Mouse (Mus musculus): ENCODE results near the gene Zbtb8b. TPM values are rescaled to one million over a fixed set of nuclear protein-coding genes. Genes with fewer than 3 reads are reported as not detected.
A peak's percentile ranks its signal among the peaks of the same experiment; 100 is the strongest.
"Not testable (repeated sequence)": the region's sequence is repeated elsewhere in the genome, so short reads cannot be mapped to it uniquely, and the experiment has no call there.

The Zbtb8b gene
- polyA plus RNA-seq, 1 experiment from 2014 or later = 2.4 TPM

DNA sequence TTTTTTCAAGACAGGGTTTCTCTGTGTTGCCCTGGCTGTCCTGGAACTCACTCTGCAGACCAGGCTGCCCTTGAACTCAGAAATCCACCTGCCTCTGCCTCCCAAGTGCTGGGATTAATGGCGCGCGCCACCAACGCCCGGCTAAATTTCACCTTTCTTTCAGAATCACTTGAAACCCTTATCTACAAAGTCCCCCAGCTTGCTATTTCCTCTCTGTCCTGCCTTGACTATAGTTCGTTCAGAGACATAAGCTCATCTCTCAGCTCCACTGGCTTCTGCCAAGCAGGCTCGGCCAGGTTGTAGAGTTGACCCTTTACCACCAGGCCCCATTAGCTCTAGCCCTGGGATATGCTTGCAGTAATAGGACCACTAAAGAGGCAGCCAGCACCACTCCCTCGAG lies 6.7 kb upstream of the Zbtb8b start:
- Histone ChIP-seq H3K4me3 (ENCODE audit: low read depth, low read length) (no peak overlapping the region), H3K36me3 (ENCODE audit: control insufficient read depth, insufficient read depth, low read length) (no peaks in the 10 kb centered on the region), H3K9ac (ENCODE audit: low read depth, low read length) (no peak overlapping the region), H3K27me3 (replicated peaks; ENCODE audit: control insufficient read depth, insufficient read depth, low read length) (peaks cover 7% of the 10 kb centered on the region), H3K4me2 (no peak overlapping the region), H3K27ac (ENCODE audit: low read depth, low read length) (no peak overlapping the region), H3K9me3 (ENCODE audit: control insufficient read depth, low read length) (no peaks in the 10 kb centered on the region), H3K4me1 (replicated peaks; ENCODE audit: control insufficient read depth, insufficient read depth, low read length) (peaks cover 10% of the 10 kb centered on the region)
- DNase-seq (ENCODE audit: low spot score) (no peak), ATAC-seq (replicated peaks; ENCODE audit: low FRiP score) (no peak)
- WGBS = 56% methylated on average over 8 of the region's 8 CpGs

DNA sequence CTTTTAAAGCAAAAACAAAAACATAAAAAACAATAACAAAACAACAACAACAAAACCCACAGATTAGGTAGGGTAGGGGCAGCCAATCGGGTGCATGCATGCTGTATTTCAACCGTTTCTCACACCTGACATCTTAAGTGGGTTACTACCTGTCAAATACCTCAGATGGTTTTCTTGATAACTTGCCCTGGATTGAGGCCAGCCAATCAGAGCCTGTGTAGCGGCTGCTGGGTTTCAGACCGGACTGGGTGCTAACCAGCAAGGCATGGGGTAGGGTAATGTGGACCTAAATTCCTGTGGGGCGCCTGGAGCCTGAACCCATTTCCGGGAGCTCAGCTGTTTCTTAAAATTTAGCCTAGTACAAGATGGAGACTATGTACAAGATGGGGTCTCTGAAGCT lies 492 bp upstream of the Zbtb8b start:
- no peaks in the 10 kb centered on the region for H3K9me3 ChIP-seq (ENCODE audit: control insufficient read depth, low read length)
- 0 out of 2 replicates have a peak, but pooled peaks cover 6% of the 10 kb centered on the region for H3K4me1 ChIP-seq (replicated peaks; ENCODE audit: control insufficient read depth, insufficient read depth, low read length)
- H3K4me2 ChIP-seq = peak overlapping the region; percentile 58; the same call in 1 of the 2 replicates
- DNase-seq (ENCODE audit: low spot score) = no peak
- H3K4me3 ChIP-seq (ENCODE audit: low read depth, low read length) = no peak overlapping the region
- no peak overlapping the region for H3K9ac ChIP-seq (ENCODE audit: low read depth, low read length)
- 41% methylated on average over 6 of the region's 6 CpGs for WGBS
- no peak overlapping the region for H3K27ac ChIP-seq (ENCODE audit: low read depth, low read length)
- H3K36me3 ChIP-seq (ENCODE audit: control insufficient read depth, insufficient read depth, low read length) = no peaks in the 10 kb centered on the region
- no peak for ATAC-seq (replicated peaks; ENCODE audit: low FRiP score)
- peaks cover 40% of the 10 kb centered on the region for H3K27me3 ChIP-seq (replicated peaks; ENCODE audit: control insufficient read depth, insufficient read depth, low read length)

DNA sequence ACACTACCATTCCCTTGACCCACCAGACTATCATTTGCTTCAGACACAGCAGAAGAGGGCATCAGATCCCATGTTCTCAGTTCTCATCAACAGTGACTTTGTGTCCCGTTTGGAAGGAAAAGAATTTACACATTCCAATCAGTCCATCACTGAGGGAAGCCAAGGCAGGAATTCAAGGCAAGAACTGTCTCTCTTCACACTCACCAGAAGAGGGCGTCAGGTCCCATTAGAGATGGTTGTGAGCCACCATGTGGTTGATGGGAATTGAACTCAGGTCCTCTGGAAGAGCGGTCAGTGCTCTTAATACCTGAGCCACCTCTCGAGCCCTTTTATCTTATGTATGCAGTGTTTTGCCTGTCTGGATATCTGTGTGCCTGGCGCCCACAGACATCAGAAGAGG lies 22.3 kb downstream of the Zbtb8b start:
- no peak overlapping the region; the same call in 1 of the 2 replicates for H3K27ac ChIP-seq (ENCODE audit: low read depth, low read length)
- no peak overlapping the region for H3K4me2 ChIP-seq
- H3K9ac ChIP-seq (ENCODE audit: low read depth, low read length) = no peak overlapping the region
- ATAC-seq (replicated peaks; ENCODE audit: low FRiP score) (no peak), DNase-seq (ENCODE audit: low spot score) (no peak)
- 0 out of 2 replicates have a peak, but pooled peaks cover 2% of the 10 kb centered on the region for H3K36me3 ChIP-seq (ENCODE audit: control insufficient read depth, insufficient read depth, low read length)
- no peaks in the 10 kb centered on the region for H3K27me3 ChIP-seq (replicated peaks; ENCODE audit: control insufficient read depth, insufficient read depth, low read length)
- no peak overlapping the region for H3K4me3 ChIP-seq (ENCODE audit: low read depth, low read length)
- peaks cover 10% of the 10 kb centered on the region for H3K4me1 ChIP-seq (replicated peaks; ENCODE audit: control insufficient read depth, insufficient read depth, low read length)
- H3K9me3 ChIP-seq (ENCODE audit: control insufficient read depth, low read length) = peaks cover 3% of the 10 kb centered on the region; the same call in 1 of the 2 replicates
- 76% methylated on average over 5 of the region's 5 CpGs for WGBS

DNA sequence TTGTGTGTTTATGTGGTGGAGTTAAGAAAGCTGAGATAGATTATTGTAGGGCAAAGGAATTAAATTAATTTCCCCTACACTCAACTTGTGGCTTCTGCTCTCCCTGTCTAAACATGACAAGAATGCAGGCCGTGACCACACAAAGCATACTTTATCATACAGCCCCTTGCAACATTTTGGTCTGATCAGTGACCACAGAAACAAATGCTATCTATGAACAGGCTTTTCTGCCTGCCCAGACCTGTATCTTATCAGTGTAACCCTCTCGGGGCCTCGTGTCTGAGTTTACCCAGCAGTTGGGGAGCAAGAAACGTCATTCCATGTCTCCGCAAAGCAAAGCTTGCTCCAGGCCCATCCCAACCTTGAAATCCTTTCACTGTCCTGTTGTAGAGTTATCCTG lies 24.2 kb downstream of the Zbtb8b start:
- no peak overlapping the region for H3K9ac ChIP-seq (ENCODE audit: low read depth, low read length)
- DNase-seq (ENCODE audit: low spot score) (no peak), ATAC-seq (replicated peaks; ENCODE audit: low FRiP score) (peak; percentile 93)
- WGBS = 14% methylated on average over 5 of the region's 5 CpGs
- no peak overlapping the region; the same call in 1 of the 2 replicates for H3K4me2 ChIP-seq
- H3K4me1 ChIP-seq (replicated peaks; ENCODE audit: control insufficient read depth, insufficient read depth, low read length) = peaks cover 10% of the 10 kb centered on the region
- no peaks in the 10 kb centered on the region for H3K27me3 ChIP-seq (replicated peaks; ENCODE audit: control insufficient read depth, insufficient read depth, low read length)
- peak overlapping the region; percentile 85 for H3K27ac ChIP-seq (ENCODE audit: low read depth, low read length)
- H3K9me3 ChIP-seq (ENCODE audit: control insufficient read depth, low read length) = peaks cover 3% of the 10 kb centered on the region; the same call in 1 of the 2 replicates
- no peak overlapping the region for H3K4me3 ChIP-seq (ENCODE audit: low read depth, low read length)
- H3K36me3 ChIP-seq (ENCODE audit: control insufficient read depth, insufficient read depth, low read length) = 0 out of 2 replicates have a peak, but pooled peaks cover 2% of the 10 kb centered on the region

DNA sequence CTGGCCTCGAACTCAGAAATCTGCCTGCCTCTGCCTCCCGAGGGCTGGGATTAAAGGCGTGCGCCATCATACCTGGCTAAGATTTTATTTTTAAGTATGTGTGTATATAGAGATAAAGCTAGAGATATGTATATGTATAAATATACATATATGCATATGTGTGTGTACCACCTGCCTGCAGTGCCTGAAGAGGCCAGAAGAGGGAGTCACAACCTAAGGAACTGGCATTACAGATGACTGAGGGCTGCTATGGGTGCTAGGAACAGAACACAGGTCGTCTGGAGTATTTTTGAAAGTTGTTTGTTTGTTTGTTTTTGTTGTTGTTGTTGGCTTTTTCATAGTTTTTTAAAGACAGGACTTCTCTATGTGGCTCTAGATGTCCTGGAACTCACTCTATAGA lies 24.8 kb downstream of the Zbtb8b start:
- Histone ChIP-seq H3K27ac (ENCODE audit: low read depth, low read length) (peak overlapping the region; percentile 85), H3K4me1 (replicated peaks; ENCODE audit: control insufficient read depth, insufficient read depth, low read length) (peaks cover 10% of the 10 kb centered on the region)

DNA sequence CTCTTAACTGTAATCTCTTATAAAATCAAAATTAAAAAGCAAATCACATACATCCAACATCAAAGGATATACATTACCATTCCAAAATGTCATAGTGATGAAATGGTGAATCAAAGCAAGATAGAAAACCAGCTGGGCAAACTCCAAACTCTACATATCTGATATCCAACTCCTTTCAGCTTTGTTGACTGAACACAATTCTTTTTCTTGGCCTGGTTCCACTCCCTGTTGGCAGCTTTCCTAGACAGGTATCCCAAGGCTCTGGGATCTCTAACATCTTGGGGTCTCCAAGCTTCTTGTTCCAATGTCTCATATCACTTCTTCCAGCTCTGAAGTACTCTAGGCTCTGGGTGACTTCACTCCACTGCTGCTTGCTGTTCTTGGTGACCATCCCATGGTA lies 29.7 kb downstream of the Zbtb8b start:
- H3K27me3 ChIP-seq (replicated peaks; ENCODE audit: control insufficient read depth, insufficient read depth, low read length) = no peaks in the 10 kb centered on the region
- DNase-seq (ENCODE audit: low spot score) (no peak), ATAC-seq (replicated peaks; ENCODE audit: low FRiP score) (no peak)
- H3K9me3 ChIP-seq (ENCODE audit: control insufficient read depth, low read length) = peaks cover 3% of the 10 kb centered on the region; the same call in 1 of the 2 replicates
- no peak overlapping the region for H3K4me2 ChIP-seq
- no peak overlapping the region for H3K4me3 ChIP-seq (ENCODE audit: low read depth, low read length)
- peaks cover under 1% of the 10 kb centered on the region; the same call in 1 of the 2 replicates for H3K4me1 ChIP-seq (replicated peaks; ENCODE audit: control insufficient read depth, insufficient read depth, low read length)
- no peak overlapping the region for H3K9ac ChIP-seq (ENCODE audit: low read depth, low read length)
- H3K36me3 ChIP-seq (ENCODE audit: control insufficient read depth, insufficient read depth, low read length) = 0 out of 2 replicates have a peak, but pooled peaks cover under 1% of the 10 kb centered on the region
- no peak overlapping the region for H3K27ac ChIP-seq (ENCODE audit: low read depth, low read length)

More for the DNA sequence above, 24.8 kb downstream of the Zbtb8b start:
- H3K36me3 ChIP-seq (ENCODE audit: control insufficient read depth, insufficient read depth, low read length) = 0 out of 2 replicates have a peak, but pooled peaks cover 2% of the 10 kb centered on the region
- no peak for DNase-seq (ENCODE audit: low spot score)
- no peaks in the 10 kb centered on the region for H3K27me3 ChIP-seq (replicated peaks; ENCODE audit: control insufficient read depth, insufficient read depth, low read length)
- no peak overlapping the region for H3K4me3 ChIP-seq (ENCODE audit: low read depth, low read length)
- 89% methylated on average over 5 of the region's 5 CpGs for WGBS
- no peak overlapping the region for H3K9ac ChIP-seq (ENCODE audit: low read depth, low read length)
- H3K9me3 ChIP-seq (ENCODE audit: control insufficient read depth, low read length) = peaks cover 3% of the 10 kb centered on the region; the same call in 1 of the 2 replicates
- H3K4me2 ChIP-seq = no peak overlapping the region
- ATAC-seq (replicated peaks; ENCODE audit: low FRiP score) = no peak

DNA sequence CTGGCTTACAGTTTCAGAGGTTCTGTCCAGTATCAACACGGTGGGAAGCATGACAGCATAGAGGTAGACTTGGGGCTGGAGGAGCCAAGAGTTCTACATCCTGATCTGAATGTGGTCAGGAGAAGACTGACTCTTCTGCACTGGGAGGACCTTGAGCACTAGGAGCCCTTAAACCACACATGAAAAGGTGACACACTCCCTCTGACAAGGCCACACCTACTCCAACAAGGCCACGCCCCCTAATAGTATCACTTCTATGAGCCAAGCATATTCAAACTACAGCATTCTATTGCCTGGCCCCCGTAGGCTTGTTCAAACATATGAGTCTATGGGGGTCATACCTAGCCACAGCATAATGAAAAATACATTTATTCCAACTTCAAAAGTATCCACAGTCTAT lies 30.1 kb downstream of the Zbtb8b start:
- ATAC-seq (replicated peaks; ENCODE audit: low FRiP score); H3K4me1 ChIP-seq (replicated peaks; ENCODE audit: control insufficient read depth, insufficient read depth, low read length); H3K9ac ChIP-seq (ENCODE audit: low read depth, low read length); DNase-seq (ENCODE audit: low spot score); H3K4me3 ChIP-seq (ENCODE audit: low read depth, low read length); H3K36me3 ChIP-seq (ENCODE audit: control insufficient read depth, insufficient read depth, low read length); H3K27me3 ChIP-seq (replicated peaks; ENCODE audit: control insufficient read depth, insufficient read depth, low read length); H3K27ac ChIP-seq (ENCODE audit: low read depth, low read length); H3K4me2 ChIP-seq; H3K9me3 ChIP-seq (ENCODE audit: control insufficient read depth, low read length): not testable (repeated sequence)
- WGBS = 92% methylated on average over 3 of the region's 3 CpGs

DNA sequence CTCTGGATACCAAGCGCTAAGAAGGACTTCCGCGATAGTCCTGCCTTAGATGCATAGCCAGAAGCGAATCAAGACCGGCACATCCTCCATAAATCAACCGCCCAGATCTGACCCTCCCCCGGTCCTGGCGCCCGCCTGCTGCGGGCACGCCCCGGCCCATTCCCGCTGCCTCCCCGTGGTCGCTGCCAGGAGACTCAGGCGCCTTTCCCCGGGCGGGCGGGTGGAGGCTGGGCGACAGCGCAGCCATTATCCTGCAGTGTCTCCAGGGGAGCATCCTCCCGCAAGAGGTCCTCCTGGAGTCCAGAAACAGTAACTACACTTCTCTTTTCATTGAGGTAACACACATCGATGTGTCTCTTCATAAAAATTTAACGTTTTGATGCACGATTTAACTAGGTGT lies 34.2 kb downstream of the Zbtb8b start:
- 3% methylated on average over 25 of the region's 25 CpGs for WGBS
- Histone ChIP-seq H3K27me3 (replicated peaks; ENCODE audit: control insufficient read depth, insufficient read depth, low read length) (no peaks in the 10 kb centered on the region), H3K36me3 (ENCODE audit: control insufficient read depth, insufficient read depth, low read length) (no peaks in the 10 kb centered on the region), H3K4me1 (replicated peaks; ENCODE audit: control insufficient read depth, insufficient read depth, low read length) (no peaks in the 10 kb centered on the region; the same call in 1 of the 2 replicates), H3K9ac (ENCODE audit: low read depth, low read length) (peak overlapping the region; percentile 60; the same call in 1 of the 2 replicates), H3K27ac (ENCODE audit: low read depth, low read length) (no peak overlapping the region), H3K4me3 (ENCODE audit: low read depth, low read length) (peak overlapping the region; percentile 55), H3K4me2 (peak overlapping the region; percentile 75), H3K9me3 (ENCODE audit: control insufficient read depth, low read length) (no peaks in the 10 kb centered on the region)
- DNase-seq (ENCODE audit: low spot score) (peak; percentile 58), ATAC-seq (replicated peaks; ENCODE audit: low FRiP score) (peak; percentile 70)

DNA sequence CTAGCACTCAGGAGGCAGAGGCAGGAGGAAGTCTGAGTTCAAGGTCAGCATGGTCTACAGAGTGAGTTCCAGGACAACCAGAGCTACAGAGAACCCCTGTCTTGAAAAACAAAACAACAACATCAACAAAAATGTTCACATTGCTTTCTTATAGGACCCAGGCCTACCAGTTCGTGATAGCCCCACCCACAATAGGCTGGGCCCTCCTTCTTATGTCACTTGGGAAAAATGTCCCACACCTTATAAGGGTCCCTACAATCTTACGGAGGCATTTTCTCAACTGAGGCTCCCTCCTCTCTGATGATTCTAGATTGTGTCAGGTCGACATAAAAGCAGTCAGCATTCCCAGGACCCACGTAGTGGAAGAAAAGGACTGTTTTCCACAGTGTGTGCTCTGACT lies 40.8 kb downstream of the Zbtb8b start:
- H3K9ac ChIP-seq (ENCODE audit: low read depth, low read length) = no peak overlapping the region
- H3K4me3 ChIP-seq (ENCODE audit: low read depth, low read length) = no peak overlapping the region
- H3K36me3 ChIP-seq (ENCODE audit: control insufficient read depth, insufficient read depth, low read length) = no peaks in the 10 kb centered on the region
- no peaks in the 10 kb centered on the region for H3K9me3 ChIP-seq (ENCODE audit: control insufficient read depth, low read length)
- no peak for ATAC-seq (replicated peaks; ENCODE audit: low FRiP score)
- no peaks in the 10 kb centered on the region for H3K4me1 ChIP-seq (replicated peaks; ENCODE audit: control insufficient read depth, insufficient read depth, low read length)
- no peak overlapping the region for H3K27ac ChIP-seq (ENCODE audit: low read depth, low read length)
- DNase-seq (ENCODE audit: low spot score) = no peak
- H3K27me3 ChIP-seq (replicated peaks; ENCODE audit: control insufficient read depth, insufficient read depth, low read length) = no peaks in the 10 kb centered on the region
- H3K4me2 ChIP-seq = no peak overlapping the region
- 71% methylated on average over 4 of the region's 4 CpGs for WGBS

Measured in liver, embryonic 11.5 days (tissue).